Mouse (Mus musculus) ES-E14 (cell line): ENCODE data around the gene Zfp365. TPM values are rescaled to one million over a fixed set of nuclear protein-coding genes. Genes with fewer than 3 reads are reported as not detected.

Experiments used
- DNase-seq: peaks from one replicate; pipeline ENCODE4 v3.0.0-alpha.2; 2013; ENCODE audit warnings: low read depth, low spot score
- H3K27ac ChIP-seq: 2 replicates; pipeline ENCODE4 v1.5.1; 2012; ENCODE audit warnings: low read depth, mild to moderate bottlenecking, low read length, moderate library complexity, mixed read lengths; ENCODE audit not compliant: poor library complexity, insufficient read depth, severe bottlenecking
- H3K36me3 ChIP-seq: 2 replicates; pipeline ENCODE4 v1.6.1; 2012; ENCODE audit warnings: mild to moderate bottlenecking, low read length, moderate library complexity, mixed read lengths; ENCODE audit not compliant: control insufficient read depth, poor library complexity, insufficient read depth, severe bottlenecking
- H3K4me1 ChIP-seq, 2 experiments: fragments of 150-350 bp in 1 of 2; sonication (generic) in 1 of 2; 2 replicates each; pipeline ENCODE4 v1.6.1; 2012; ENCODE audit warnings: low read length in 2 of 2, mild to moderate bottlenecking in 1 of 2, mixed read lengths in 1 of 2; ENCODE audit not compliant: control insufficient read depth in 2 of 2, insufficient read depth in 2 of 2, poor library complexity in 1 of 2
- H3K4me3 ChIP-seq, 2 experiments: fragments of 150-350 bp in 1 of 2; sonication (generic) in 1 of 2; 2 replicates each; pipeline ENCODE4 v1.5.1; 2012; ENCODE audit warnings: low read length in 2 of 2, low read depth in 1 of 2, mild to moderate bottlenecking in 1 of 2, mixed read lengths in 1 of 2; ENCODE audit not compliant: insufficient read depth in 1 of 2, poor library complexity in 1 of 2, severe bottlenecking in 1 of 2
- H3K9ac ChIP-seq: 2 replicates; pipeline ENCODE4 v1.6.1; 2012; ENCODE audit warnings: low read depth, mild to moderate bottlenecking, low read length, mixed read lengths; ENCODE audit not compliant: poor library complexity, insufficient read depth, severe bottlenecking
- H3K9me3 ChIP-seq: fragments of 150-350 bp; sonication (generic); 2 replicates; pipeline ENCODE4 v1.6.1; 2012; ENCODE audit warnings: low read depth, mild to moderate bottlenecking, low read length; ENCODE audit not compliant: control insufficient read depth, insufficient read depth
- CHD2 ChIP-seq: IDR thresholded peaks from 2 replicates; pipeline ENCODE4 v1.6.1; 2014; ENCODE audit warnings: mild to moderate bottlenecking, low read depth, low read length, inconsistent platforms
- HCFC1 ChIP-seq: IDR thresholded peaks from 2 replicates; pipeline ENCODE4 v1.6.1; 2012; ENCODE audit warnings: low read length, inconsistent platforms, borderline replicate concordance; ENCODE audit not compliant: insufficient read depth
- MAFK ChIP-seq: IDR thresholded peaks from 2 replicates; pipeline ENCODE4 v1.6.1; 2014; ENCODE audit warnings: mild to moderate bottlenecking, low read depth, low read length, inconsistent platforms; ENCODE audit not compliant: insufficient read depth
- ZC3H11A ChIP-seq: IDR thresholded peaks from 2 replicates; pipeline ENCODE4 v1.6.1; 2012; ENCODE audit warnings: low read depth, mild to moderate bottlenecking, inconsistent platforms, low read length, borderline replicate concordance
- ZNF384 ChIP-seq: IDR thresholded peaks from 2 replicates; pipeline ENCODE4 v1.6.1; 2012; ENCODE audit warnings: low read depth, low read length, inconsistent platforms
- in situ Hi-C, 2 experiments: fragments of 600-800 bp; cut with MboI; formaldehyde crosslinking; loops; one replicate each; pipeline ENCODE4 v1.15.1; 2025; ENCODE audit warnings: low sequenced_read_pairs in 2 of 2, inconsistent platforms in 1 of 2; ENCODE audit not compliant: unreplicated experiment in 2 of 2
- total RNA-seq: library from RNA; depleted of rRNA; stranded (reverse); fragments of 300-350 nt; gene quantifications from 2 replicates; pipeline ENCODE4 v1.2.3, GENCODE M21; 2012

The Zfp365 gene
- total RNA-seq, 1 experiment: 16.1 TPM

- H3K36me3 ChIP-seq: no peaks in the 10 kb centered on the region; the same call in 1 of the 2 replicates
- no peak overlapping the region for H3K9ac ChIP-seq
- no peak overlapping the region for H3K27ac ChIP-seq
- in situ Hi-C loops: no loop called here
- no peaks in the 10 kb centered on the region for H3K4me1 ChIP-seq
- no peak for DNase-seq
- H3K9me3 ChIP-seq: no peaks in the 10 kb centered on the region
- no peak overlapping the region for H3K4me3 ChIP-seq
- TF ChIP-seq CHD2 (no peak), HCFC1 (no peak), ZC3H11A (no peak), MAFK (no peak), ZNF384 (no peak)
Measured at GRCm38 (mm10) chr10:67903387-67903786, 9.1 kb downstream of the Zfp365 start.

- in situ Hi-C loops: no loop called here
- no peak for TF ChIP-seq MAFK
- TF ChIP-seq ZNF384: no peak
- no peak for TF ChIP-seq ZC3H11A
- no peak for TF ChIP-seq CHD2
- TF ChIP-seq HCFC1: no peak
- Histone ChIP-seq H3K4me3 (no peak overlapping the region), H3K36me3 (peaks cover 2% of the 10 kb centered on the region; the same call in 1 of the 2 replicates), H3K9me3 (no peaks in the 10 kb centered on the region), H3K27ac (no peak overlapping the region), H3K9ac (no peak overlapping the region), H3K4me1 (no peaks in the 10 kb centered on the region)
- no peak for DNase-seq
Measured at GRCm38 (mm10) chr10:67901179-67901578, 11.3 kb downstream of the Zfp365 start.

- DNase-seq: no peak
- Histone ChIP-seq H3K4me1 (no peaks in the 10 kb centered on the region), H3K9me3 (no peaks in the 10 kb centered on the region), H3K36me3 (peaks cover 4% of the 10 kb centered on the region; the same call in 1 of the 2 replicates), H3K4me3 (no peak overlapping the region), H3K27ac (no peak overlapping the region), H3K9ac (no peak overlapping the region)
- in situ Hi-C loops: no loop called here
- TF ChIP-seq ZNF384 (no peak), CHD2 (no peak), MAFK (no peak), HCFC1 (no peak), ZC3H11A (no peak)
Measured at GRCm38 (mm10) chr10:67898949-67899675, 13.3 kb downstream of the Zfp365 start.

- in situ Hi-C loops: no loop called here
- TF ChIP-seq MAFK: no peak
- no peak for TF ChIP-seq ZNF384
- no peak for TF ChIP-seq HCFC1
- TF ChIP-seq CHD2: no peak
- TF ChIP-seq ZC3H11A: no peak
- no peak overlapping the region for H3K27ac ChIP-seq
- no peaks in the 10 kb centered on the region for H3K4me1 ChIP-seq
- H3K4me3 ChIP-seq: no peak overlapping the region
- no peaks in the 10 kb centered on the region for H3K9me3 ChIP-seq
- H3K9ac ChIP-seq: no peak overlapping the region
- DNase-seq: no peak
- H3K36me3 ChIP-seq: peaks cover 4% of the 10 kb centered on the region; the same call in 1 of the 2 replicates
Measured at GRCm38 (mm10) chr10:67898355-67898935, 14.0 kb downstream of the Zfp365 start.

GRCm38 (mm10) chr10:67897281-67897680 is 15.2 kb downstream of the Zfp365 start:
- TF ChIP-seq HCFC1 (no peak), ZNF384 (no peak), CHD2 (no peak), ZC3H11A (no peak), MAFK (no peak)
- H3K4me1 ChIP-seq: no peaks in the 10 kb centered on the region
- DNase-seq: no peak
- peaks cover 4% of the 10 kb centered on the region; the same call in 1 of the 2 replicates for H3K36me3 ChIP-seq
- no peak overlapping the region for H3K9ac ChIP-seq
- H3K4me3 ChIP-seq: no peak overlapping the region
- in situ Hi-C loops: no loop called here
- H3K27ac ChIP-seq: no peak overlapping the region
- no peaks in the 10 kb centered on the region for H3K9me3 ChIP-seq
